Mouse (Mus musculus): Measurements from ENCODE around the gene Fbxo36. TPM values are rescaled to one million over a fixed set of nuclear protein-coding genes. Genes with fewer than 3 reads are reported as not detected.

Fbxo36 gene
- polyA plus RNA-seq, 1 experiment from 2014 or later: 17.9 TPM

- no peak for TF ChIP-seq CTCF (IDR thresholded peaks at IDR 0.05; ENCODE audit: low read depth)
- H3K27me3 ChIP-seq (ENCODE audit: insufficient read depth, low read length): peaks cover 15% of the 10 kb centered on the region; the same call in 1 of the 2 replicates
- no peak for ATAC-seq (replicated peaks; ENCODE audit: low FRiP score, low read depth)
- peak overlapping the region; percentile 93 for H3K4me2 ChIP-seq (ENCODE audit: low read length)
- peak; percentile 25 for DNase-seq (ENCODE audit: low spot score)
- H3K9ac ChIP-seq (ENCODE audit: low read depth, low read length): peak overlapping the region; percentile 47
- H3K9me3 ChIP-seq (replicated peaks; ENCODE audit: low read length): no peaks in the 10 kb centered on the region
- H3K36me3 ChIP-seq (ENCODE audit: insufficient read depth, low read length): no peaks in the 10 kb centered on the region
- H3K4me3 ChIP-seq (replicated peaks; ENCODE audit: low read depth, low read length): peak overlapping the region; percentile 47
- WGBS: 1% methylated on average over 12 of the region's 12 CpGs
- H3K4me1 ChIP-seq (replicated peaks; ENCODE audit: insufficient read depth, low read length): peaks cover 6% of the 10 kb centered on the region; the same call in 1 of the 2 replicates
- H3K27ac ChIP-seq: no peak overlapping the region
Measured at GRCm38 (mm10) chr1:84934151-84934502, 94.5 kb downstream of the Fbxo36 start.

- Histone ChIP-seq H3K4me3 (replicated peaks; ENCODE audit: low read depth, low read length) (peak within 1 kb of the TSS; percentile 47), H3K27ac (no peak within 1 kb of the TSS), H3K4me2 (ENCODE audit: low read length) (peak within 1 kb of the TSS; percentile 93), H3K27me3 (ENCODE audit: insufficient read depth, low read length) (peaks cover 15% of the 10 kb centered on the region; the same call in 1 of the 2 replicates), H3K4me1 (replicated peaks; ENCODE audit: insufficient read depth, low read length) (peaks cover 6% of the 10 kb centered on the region; the same call in 1 of the 2 replicates), H3K9ac (ENCODE audit: low read depth, low read length) (peak within 1 kb of the TSS; percentile 47), H3K9me3 (replicated peaks; ENCODE audit: low read length) (no peaks in the 10 kb centered on the region), H3K36me3 (ENCODE audit: insufficient read depth, low read length) (no peaks in the 10 kb centered on the region)
- DNase-seq (ENCODE audit: low spot score) (peak; percentile 77), ATAC-seq (replicated peaks; ENCODE audit: low FRiP score, low read depth) (peak; percentile 83)
- under 1% methylated on average over 59 of the region's 59 CpGs for WGBS
- TF ChIP-seq CTCF (IDR thresholded peaks at IDR 0.05; ENCODE audit: low read depth): peak; percentile 46
Measured at GRCm38 (mm10) chr1:84934503-84935333, 95.1 kb downstream of the Fbxo36 start, which contains the start of gene Slc16a14. Slc16a14 (minus strand) TSS chr1:84935134.

- Histone ChIP-seq H3K9ac (ENCODE audit: low read depth, low read length) (no peak overlapping the region), H3K4me1 (replicated peaks; ENCODE audit: insufficient read depth, low read length) (peaks cover 6% of the 10 kb centered on the region; the same call in 1 of the 2 replicates), H3K36me3 (ENCODE audit: insufficient read depth, low read length) (no peaks in the 10 kb centered on the region), H3K4me2 (ENCODE audit: low read length) (no peak overlapping the region), H3K27ac (no peak overlapping the region), H3K27me3 (ENCODE audit: insufficient read depth, low read length) (peaks cover 15% of the 10 kb centered on the region; the same call in 1 of the 2 replicates), H3K4me3 (replicated peaks; ENCODE audit: low read depth, low read length) (no peak overlapping the region), H3K9me3 (replicated peaks; ENCODE audit: low read length) (no peaks in the 10 kb centered on the region)
- DNase-seq (ENCODE audit: low spot score): no peak
- 74% methylated on average over 9 of the region's 9 CpGs for WGBS
- no peak for TF ChIP-seq CTCF (IDR thresholded peaks at IDR 0.05; ENCODE audit: low read depth)
- ATAC-seq (replicated peaks; ENCODE audit: low FRiP score, low read depth): no peak
Measured at GRCm38 (mm10) chr1:84935668-84936067, 96.0 kb downstream of the Fbxo36 start.

GRCm38 (mm10) chr1:84936716-84937510, 97.3 kb downstream of the Fbxo36 start:
- no peak overlapping the region for H3K9ac ChIP-seq (ENCODE audit: low read depth, low read length)
- TF ChIP-seq CTCF (IDR thresholded peaks at IDR 0.05; ENCODE audit: low read depth): no peak
- 84% methylated on average over 19 of the region's 19 CpGs for WGBS

GRCm38 (mm10) chr1:84939466-84939865, 99.8 kb downstream of the Fbxo36 start:
- H3K36me3 ChIP-seq (ENCODE audit: insufficient read depth, low read length): no peaks in the 10 kb centered on the region
- peaks cover 5% of the 10 kb centered on the region; the same call in 1 of the 2 replicates for H3K27me3 ChIP-seq (ENCODE audit: insufficient read depth, low read length)
- 73% methylated on average over 4 of the region's 4 CpGs for whole genome bisulfite sequencing

More at GRCm38 (mm10) chr1:84936716-84937510, 97.3 kb downstream of the Fbxo36 start:
- H3K27ac ChIP-seq: no peak overlapping the region
- DNase-seq (ENCODE audit: low spot score) (no peak), ATAC-seq (replicated peaks; ENCODE audit: low FRiP score, low read depth) (no peak)
- no peaks in the 10 kb centered on the region for H3K9me3 ChIP-seq (replicated peaks; ENCODE audit: low read length)
- H3K4me2 ChIP-seq (ENCODE audit: low read length): no peak overlapping the region
- peaks cover 6% of the 10 kb centered on the region; the same call in 1 of the 2 replicates for H3K4me1 ChIP-seq (replicated peaks; ENCODE audit: insufficient read depth, low read length)
- H3K27me3 ChIP-seq (ENCODE audit: insufficient read depth, low read length): peaks cover 15% of the 10 kb centered on the region; the same call in 1 of the 2 replicates
- no peak overlapping the region for H3K4me3 ChIP-seq (replicated peaks; ENCODE audit: low read depth, low read length)
- H3K36me3 ChIP-seq (ENCODE audit: insufficient read depth, low read length): no peaks in the 10 kb centered on the region

GRCm38 (mm10) chr1:84940322-84940721, 100.7 kb downstream of the Fbxo36 start:
- no peak for DNase-seq (ENCODE audit: low spot score)
- no peak overlapping the region for H3K4me3 ChIP-seq (replicated peaks; ENCODE audit: low read depth, low read length)

More at GRCm38 (mm10) chr1:84939466-84939865, 99.8 kb downstream of the Fbxo36 start:
- ATAC-seq (replicated peaks; ENCODE audit: low FRiP score, low read depth) (no peak), DNase-seq (ENCODE audit: low spot score) (no peak)
- Histone ChIP-seq H3K4me1 (replicated peaks; ENCODE audit: insufficient read depth, low read length) (no peaks in the 10 kb centered on the region), H3K27ac (no peak overlapping the region), H3K4me3 (replicated peaks; ENCODE audit: low read depth, low read length) (no peak overlapping the region), H3K9ac (ENCODE audit: low read depth, low read length) (no peak overlapping the region), H3K4me2 (ENCODE audit: low read length) (no peak overlapping the region), H3K9me3 (replicated peaks; ENCODE audit: low read length) (no peaks in the 10 kb centered on the region)
- no peak for TF ChIP-seq CTCF (IDR thresholded peaks at IDR 0.05; ENCODE audit: low read depth)

More at GRCm38 (mm10) chr1:84940322-84940721, 100.7 kb downstream of the Fbxo36 start:
- H3K4me2 ChIP-seq (ENCODE audit: low read length): no peak overlapping the region
- no peaks in the 10 kb centered on the region for H3K36me3 ChIP-seq (ENCODE audit: insufficient read depth, low read length)
- TF ChIP-seq CTCF (IDR thresholded peaks at IDR 0.05; ENCODE audit: low read depth): no peak
- no peak for ATAC-seq (replicated peaks; ENCODE audit: low FRiP score, low read depth)
- H3K27ac ChIP-seq: no peak overlapping the region
- 0 out of 2 replicates have a peak, but pooled peaks cover 4% of the 10 kb centered on the region for H3K27me3 ChIP-seq (ENCODE audit: insufficient read depth, low read length)
- H3K9ac ChIP-seq (ENCODE audit: low read depth, low read length): no peak overlapping the region
- no peaks in the 10 kb centered on the region for H3K4me1 ChIP-seq (replicated peaks; ENCODE audit: insufficient read depth, low read length)
- 84% methylated on average over 2 of the region's 2 CpGs for WGBS
- no peaks in the 10 kb centered on the region for H3K9me3 ChIP-seq (replicated peaks; ENCODE audit: low read length)
